Mouse (Mus musculus): ENCODE measurements around the gene Tbc1d12.

DNA sequence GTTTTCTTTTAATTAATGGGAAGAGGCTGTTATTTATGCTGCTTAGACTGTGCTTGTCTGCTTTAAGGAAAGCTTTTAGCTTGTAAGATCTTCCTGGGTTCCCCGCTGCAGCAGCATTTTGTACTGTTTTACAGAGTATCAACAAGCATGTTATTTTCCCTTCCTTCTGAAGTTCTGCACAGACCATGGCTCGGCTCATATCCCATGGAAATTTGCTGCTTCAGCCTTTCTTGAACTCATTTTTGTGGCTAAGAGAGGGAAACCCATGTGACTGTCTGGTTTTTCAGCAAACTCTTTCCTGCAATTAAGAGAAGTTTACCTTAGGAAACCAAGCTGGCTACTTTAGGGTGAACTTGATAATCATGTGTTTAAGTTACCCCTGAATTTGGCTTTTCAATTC is 10.0 kb downstream of the Tbc1d12 start:
- TF ChIP-seq CHD2 (IDR thresholded peaks at IDR 0.05; ENCODE audit: low read depth, low read length) (no peak), ZC3H11A (IDR thresholded peaks at IDR 0.05; ENCODE audit: borderline replicate concordance, low read depth, low read length) (no peak)

Measured in ES-E14 (cell line).